In the genomic region with DNA sequence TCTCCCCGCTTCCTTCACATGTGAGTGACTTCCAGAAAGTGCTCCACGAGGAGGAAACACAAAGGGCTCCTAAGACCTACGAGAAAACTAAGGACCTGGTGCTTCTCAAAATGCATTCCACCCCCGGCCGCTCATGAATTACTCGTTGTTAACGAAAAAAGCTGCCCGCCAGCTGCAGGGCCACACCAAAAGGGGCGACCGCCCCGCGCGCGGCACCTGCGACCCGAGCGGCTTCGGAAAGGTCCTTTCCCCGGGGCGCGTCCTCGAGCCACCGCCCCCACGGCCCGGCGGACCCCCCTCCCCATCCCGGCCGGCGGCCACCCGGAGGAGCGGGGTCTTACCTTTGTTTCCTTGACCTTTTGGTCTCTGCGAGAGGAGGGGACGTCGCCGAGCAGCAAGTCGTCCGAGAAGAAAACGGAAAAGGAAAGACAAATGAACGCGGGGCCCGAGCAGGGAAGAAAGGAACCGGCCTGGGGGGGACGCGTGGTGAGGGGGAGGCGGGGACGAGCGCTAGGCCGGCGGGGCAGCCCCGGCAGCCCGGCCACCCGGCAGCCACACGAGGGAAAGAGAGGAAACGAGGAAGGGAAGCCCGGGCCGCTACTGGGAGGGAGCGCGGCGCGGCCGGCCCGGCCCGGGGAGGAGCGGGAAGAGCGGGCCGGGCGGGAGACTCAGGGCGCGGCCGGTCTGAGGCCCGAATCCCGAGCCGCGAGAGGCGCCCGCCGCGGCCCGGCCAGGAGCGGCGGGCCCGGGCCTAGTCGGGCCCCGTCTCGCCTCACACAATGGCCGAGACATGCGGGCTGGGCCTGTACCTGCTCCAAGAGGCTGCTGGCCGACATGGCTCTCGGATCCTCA, we compare ENCODE assay signal across 8 mouse cellular contexts. TPM values are rescaled to one million over a fixed set of nuclear protein-coding genes. Genes with fewer than 3 reads are reported as not detected.
DNase-seq lines count a peak whose midpoint lies in the region; ATAC-seq lines count a peak whose summit lies in the region.

No protein-coding gene starts in this region.

- peak overlapping the region; percentile 99 for H3K4me3 ChIP-seq in embryonic facial prominence, embryonic 12.5 days
- H3K4me3 ChIP-seq in heart, embryonic 13.5 days, result peak overlapping the region; percentile 87
- peak overlapping the region; percentile 100 for H3K4me3 ChIP-seq in midbrain, embryonic 12.5 days

- peak overlapping the region; percentile 92 for H3K27ac ChIP-seq in embryonic facial prominence, embryonic 12.5 days
- peak overlapping the region; percentile 93 for H3K27ac ChIP-seq in heart, embryonic 13.5 days (replicated peaks)
- H3K27ac ChIP-seq in midbrain, embryonic 12.5 days (replicated peaks), result peak overlapping the region; percentile 95

- DNase-seq in CD8-positive naive resting alpha-beta T cell, adult 2 months (ENCODE audit: low read depth in 2 of 2, low spot score in 2 of 2), result peak; percentile 4 to 8
- peak; percentile 27 for DNase-seq in ZHBTc4 (ENCODE audit: low read depth, low spot score)
- peak; percentile 34 for DNase-seq in kidney, postnatal 14 days
- DNase-seq in splenic B cell, adult 2 months (ENCODE audit: low read depth, low spot score), result peak; percentile 41
- DNase-seq in layer of hippocampus, adult 9-10 months (ENCODE audit: low spot score), result no peak

- peak; percentile 83 for ATAC-seq in embryonic facial prominence, embryonic 12.5 days (ENCODE audit: insufficient number of reproducible peaks, insufficient read depth, low FRiP score, low TSS enrichment)
- ATAC-seq in heart, embryonic 13.5 days (ENCODE audit: extremely low read depth, insufficient number of reproducible peaks, low FRiP score, low TSS enrichment), result peak; percentile 47; the same call in 1 of the 2 replicates
- peak; percentile 85 for ATAC-seq in midbrain, embryonic 12.5 days (ENCODE audit: low FRiP score, low read depth)

- H3K36me3 ChIP-seq in embryonic facial prominence, embryonic 12.5 days, result peaks cover 24% of the 10 kb centered on the region
- peaks cover 38% of the 10 kb centered on the region for H3K36me3 ChIP-seq in heart, embryonic 13.5 days
- peaks cover 36% of the 10 kb centered on the region for H3K36me3 ChIP-seq in midbrain, embryonic 12.5 days
- peaks cover 1% of the 10 kb centered on the region; the same call in 1 of the 2 replicates for H3K36me3 ChIP-seq in splenic B cell, adult 2 months (ENCODE audit: control insufficient read depth, insufficient read depth, low read length, poor library complexity, severe bottlenecking)

- H3K4me1 ChIP-seq in embryonic facial prominence, embryonic 12.5 days, result peaks cover 21% of the 10 kb centered on the region
- H3K4me1 ChIP-seq in heart, embryonic 13.5 days, result peaks cover 27% of the 10 kb centered on the region
- H3K4me1 ChIP-seq in midbrain, embryonic 12.5 days, result peaks cover 19% of the 10 kb centered on the region

- H3K27me3 ChIP-seq in embryonic facial prominence, embryonic 12.5 days, result no peaks in the 10 kb centered on the region
- H3K27me3 ChIP-seq in heart, embryonic 13.5 days (replicated peaks), result no peaks in the 10 kb centered on the region
- H3K27me3 ChIP-seq in midbrain, embryonic 12.5 days, result no peaks in the 10 kb centered on the region
- no peaks in the 10 kb centered on the region for H3K27me3 ChIP-seq in splenic B cell, adult 2 months (ENCODE audit: control insufficient read depth, insufficient read depth, low read length, poor library complexity, severe bottlenecking)

- H3K4me2 ChIP-seq in embryonic facial prominence, embryonic 12.5 days (replicated peaks), result peak overlapping the region; percentile 93
- peak overlapping the region; percentile 85 for H3K4me2 ChIP-seq in heart, embryonic 13.5 days
- H3K4me2 ChIP-seq in midbrain, embryonic 12.5 days (replicated peaks), result peak overlapping the region; percentile 80

- WGBS in embryonic facial prominence, embryonic 12.5 days, result under 1% methylated on average over 85 of the region's 89 CpGs
- 1% methylated on average over 58 of the region's 89 CpGs for WGBS in heart, embryonic 13.5 days
- WGBS in midbrain, embryonic 12.5 days, result under 1% methylated on average over 84 of the region's 89 CpGs

- peak overlapping the region; percentile 100 for H3K9ac ChIP-seq in embryonic facial prominence, embryonic 12.5 days
- H3K9ac ChIP-seq in heart, embryonic 13.5 days, result peak overlapping the region; percentile 100
- peak overlapping the region; percentile 100 for H3K9ac ChIP-seq in midbrain, embryonic 12.5 days (replicated peaks)

- H3K9me3 ChIP-seq in embryonic facial prominence, embryonic 12.5 days, result no peaks in the 10 kb centered on the region
- no peaks in the 10 kb centered on the region for H3K9me3 ChIP-seq in heart, embryonic 13.5 days
- H3K9me3 ChIP-seq in midbrain, embryonic 12.5 days, result no peaks in the 10 kb centered on the region

RNA-seq across cellular contexts. Expression of gene Ythdf2, which starts 0.8 kb away (rescaled TPM):
- 131 and 140 TPM in 2 replicates for polyA plus RNA-seq in embryonic facial prominence, embryonic 12.5 days (2016; fragmentation: Nextera tagmentation; extraction: Ambion mirVana)
- 58.8 and 60.8 TPM in 2 replicates for polyA plus RNA-seq in heart, embryonic 13.5 days (2015; fragmentation: Nextera tagmentation; extraction: Ambion mirVana)
- polyA plus RNA-seq in midbrain, embryonic 12.5 days (2016; fragmentation: Nextera tagmentation; extraction: Ambion mirVana), result 150 and 151 TPM in 2 replicates

RNA-seq across cellular contexts. Expression of gene Gmeb1, which starts 50.1 kb away (rescaled TPM):
- polyA plus RNA-seq in embryonic facial prominence, embryonic 12.5 days (2016; fragmentation: Nextera tagmentation; extraction: Ambion mirVana), result 43.0 and 43.3 TPM in 2 replicates
- 27.5 and 28.8 TPM in 2 replicates for polyA plus RNA-seq in heart, embryonic 13.5 days (2015; fragmentation: Nextera tagmentation; extraction: Ambion mirVana)
- polyA plus RNA-seq in midbrain, embryonic 12.5 days (2016; fragmentation: Nextera tagmentation; extraction: Ambion mirVana), result 44.8 and 46.4 TPM in 2 replicates
